Mouse (Mus musculus) forebrain, embryonic 10.5 days (tissue): ENCODE measurements at regions not wholly inside any gene's neighbourhood (a gene's known extent, or its start where the extent isn't known, plus 50 kb on each side); places are given as distances from the start of the nearest gene placed in this dataset.

Experiments
- DNase-seq: peaks from one replicate; pipeline ENCODE4 v3.0.0-alpha.2; 2017; ENCODE audit warnings: low spot score; ENCODE audit errors: extremely low spot score
- H3K27ac ChIP-seq: fragments of 300-500 bp; sonication (generic); 2 replicates; pipeline ENCODE4 v1.5.1; 2016; ENCODE audit warnings: mild to moderate bottlenecking
- H3K27me3 ChIP-seq: fragments of 300-500 bp; sonication (generic); 2 replicates; pipeline ENCODE4 v1.6.1; 2016; ENCODE audit warnings: mild to moderate bottlenecking; ENCODE audit not compliant: poor library complexity, severe bottlenecking
- H3K36me3 ChIP-seq: fragments of 300-500 bp; sonication (generic); replicated peaks from 2 replicates; pipeline ENCODE4 v1.6.1; 2016; ENCODE audit warnings: mild to moderate bottlenecking, moderate library complexity
- H3K4me1 ChIP-seq: fragments of 300-500 bp; sonication (generic); 2 replicates; pipeline ENCODE4 v1.6.1; 2016
- H3K4me3 ChIP-seq: fragments of 300-500 bp; sonication (generic); 2 replicates; pipeline ENCODE4 v1.5.1; 2016; ENCODE audit warnings: mild to moderate bottlenecking, moderate library complexity
- H3K9me3 ChIP-seq: fragments of 300-500 bp; sonication (generic); 2 replicates; pipeline ENCODE4 v1.6.1; 2016; ENCODE audit warnings: mild to moderate bottlenecking, moderate library complexity
- WGBS: fragments of 180-500 bp; shearing (Covaris S2); methylation state at CpG from one replicate; pipeline ENCODE4 v1.1.7; 2016; 5-methylcytosine and 5-hydroxymethylcytosine counted together

DNA sequence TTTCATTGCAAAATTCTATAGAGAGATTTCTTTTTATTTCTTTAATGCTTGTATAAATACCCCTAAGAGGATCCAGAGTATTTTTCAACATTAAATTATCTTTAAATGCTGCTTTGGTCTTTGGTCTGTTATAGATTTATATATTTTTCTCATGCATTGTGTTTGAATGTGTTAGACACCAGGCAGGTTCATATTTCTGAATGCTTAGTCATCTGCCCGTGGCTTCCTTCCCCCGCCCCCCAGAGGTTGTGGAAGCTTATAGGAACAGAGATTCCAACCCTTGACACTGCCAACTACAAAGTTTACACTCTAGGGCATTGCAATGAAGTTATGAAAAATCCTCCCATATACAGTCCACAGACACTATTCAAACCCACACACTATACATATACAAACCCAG lies 1066.6 kb downstream of the Efnb2 start:
- H3K4me1 ChIP-seq, result no peaks in the 10 kb centered on the region
- H3K4me3 ChIP-seq, result no peak overlapping the region
- 95% methylated on average over 2 of the region's 2 CpGs for WGBS
- H3K27me3 ChIP-seq, result no peaks in the 10 kb centered on the region
- no peaks in the 10 kb centered on the region; the same call in 1 of the 2 replicates for H3K9me3 ChIP-seq
- no peak for DNase-seq
- no peaks in the 10 kb centered on the region for H3K36me3 ChIP-seq
- H3K27ac ChIP-seq, result no peak overlapping the region

DNA sequence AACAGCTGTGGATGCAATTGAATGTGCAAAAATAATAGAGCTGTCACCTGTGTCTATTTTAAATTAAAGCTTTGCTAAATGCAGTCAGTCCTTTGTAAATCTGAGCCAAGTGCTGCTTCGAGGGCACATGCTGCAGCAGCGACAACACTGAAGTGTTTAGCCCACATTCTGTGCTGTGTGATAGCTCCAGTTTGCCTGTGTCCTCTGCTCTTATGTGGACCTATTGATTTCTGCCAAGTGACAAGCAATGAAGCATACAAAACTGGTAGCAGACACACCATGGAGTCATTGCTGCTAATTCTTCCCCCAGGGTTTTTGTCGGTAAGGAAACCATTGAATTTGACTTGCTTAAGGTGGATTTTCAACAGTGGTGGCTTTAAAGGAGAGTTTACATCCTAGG lies 1085.4 kb downstream of the Efnb2 start:
- Histone ChIP-seq H3K27me3 (no peaks in the 10 kb centered on the region), H3K4me3 (no peak overlapping the region), H3K27ac (no peak overlapping the region), H3K9me3 (no peaks in the 10 kb centered on the region), H3K36me3 (no peaks in the 10 kb centered on the region), H3K4me1 (peaks cover 9% of the 10 kb centered on the region)
- DNase-seq, result peak; percentile 18
- 18% methylated on average over 3 of the region's 3 CpGs for WGBS

- H3K4me1 ChIP-seq, result no peaks in the 10 kb centered on the region
- no peak for DNase-seq
- H3K4me3 ChIP-seq, result no peak overlapping the region
- no peaks in the 10 kb centered on the region for H3K9me3 ChIP-seq
- no peak overlapping the region for H3K27ac ChIP-seq
- no peaks in the 10 kb centered on the region for H3K27me3 ChIP-seq
- no peaks in the 10 kb centered on the region for H3K36me3 ChIP-seq
- 93% methylated on average over 2 of the region's 2 CpGs for whole genome bisulfite sequencing
Measured at GRCm38 (mm10) chr8:7560645-7561044, 1100.4 kb downstream of the Efnb2 start.

DNA sequence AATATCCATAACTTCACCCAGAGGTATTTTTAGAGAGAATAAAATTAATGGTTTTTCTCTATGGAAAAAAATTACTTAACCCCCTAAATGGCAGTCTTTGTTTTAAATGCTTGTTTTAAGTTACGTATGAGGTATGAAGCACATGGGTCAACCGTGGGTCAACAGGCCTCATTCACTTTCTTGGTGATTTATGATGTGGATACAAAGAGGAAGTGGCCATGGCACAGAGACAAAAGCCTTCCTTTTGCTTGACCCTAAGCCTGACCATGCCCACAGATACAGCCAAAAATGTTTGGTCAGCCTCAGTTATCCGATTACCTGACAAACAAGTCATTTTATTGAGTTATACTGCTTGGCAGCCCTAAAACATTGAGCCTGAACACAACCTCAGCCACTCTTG lies 1106.3 kb downstream of the Efnb2 start:
- Histone ChIP-seq H3K4me1 (no peaks in the 10 kb centered on the region), H3K4me3 (no peak overlapping the region), H3K9me3 (no peaks in the 10 kb centered on the region), H3K27ac (no peak overlapping the region), H3K36me3 (no peaks in the 10 kb centered on the region), H3K27me3 (no peaks in the 10 kb centered on the region)
- DNase-seq, result no peak
- WGBS, result 77% methylated on average over 3 of the region's 3 CpGs
